Mouse (Mus musculus) forebrain, embryonic 10.5 days (tissue): Measurements from ENCODE around the gene Rin2. TPM values are rescaled to one million over a fixed set of nuclear protein-coding genes. Genes with fewer than 3 reads are reported as not detected.
"Not testable (repeated sequence)": the region's sequence is repeated elsewhere in the genome, so short reads cannot be mapped to it uniquely, and the experiment has no call there.

Source experiments
- DNase-seq: peaks from one replicate; pipeline ENCODE4 v3.0.0-alpha.2; 2017; ENCODE audit warnings: low spot score; ENCODE audit errors: extremely low spot score
- H3K27ac ChIP-seq: fragments of 300-500 bp; sonication (generic); 2 replicates; pipeline ENCODE4 v1.5.1; 2016; ENCODE audit warnings: mild to moderate bottlenecking
- H3K27me3 ChIP-seq: fragments of 300-500 bp; sonication (generic); 2 replicates; pipeline ENCODE4 v1.6.1; 2016; ENCODE audit warnings: mild to moderate bottlenecking; ENCODE audit not compliant: poor library complexity, severe bottlenecking
- H3K36me3 ChIP-seq: fragments of 300-500 bp; sonication (generic); replicated peaks from 2 replicates; pipeline ENCODE4 v1.6.1; 2016; ENCODE audit warnings: mild to moderate bottlenecking, moderate library complexity
- H3K4me1 ChIP-seq: fragments of 300-500 bp; sonication (generic); 2 replicates; pipeline ENCODE4 v1.6.1; 2016
- H3K4me3 ChIP-seq: fragments of 300-500 bp; sonication (generic); 2 replicates; pipeline ENCODE4 v1.5.1; 2016; ENCODE audit warnings: mild to moderate bottlenecking, moderate library complexity
- H3K9me3 ChIP-seq: fragments of 300-500 bp; sonication (generic); 2 replicates; pipeline ENCODE4 v1.6.1; 2016; ENCODE audit warnings: mild to moderate bottlenecking, moderate library complexity
- WGBS: fragments of 180-500 bp; shearing (Covaris S2); methylation state at CpG from one replicate; pipeline ENCODE4 v1.1.7; 2016; 5-methylcytosine and 5-hydroxymethylcytosine counted together
- polyA plus RNA-seq: library from polyadenylated mRNA; unstranded; fragments of >200 nt; fragmentation: Nextera tagmentation; extraction: Ambion mirVana; gene quantifications from 2 replicates; pipeline ENCODE4 v1.2.1, GENCODE M21; 2016

Rin2 gene
- polyA plus RNA-seq, 1 experiment from 2014 or later = 10.1 TPM

DNA sequence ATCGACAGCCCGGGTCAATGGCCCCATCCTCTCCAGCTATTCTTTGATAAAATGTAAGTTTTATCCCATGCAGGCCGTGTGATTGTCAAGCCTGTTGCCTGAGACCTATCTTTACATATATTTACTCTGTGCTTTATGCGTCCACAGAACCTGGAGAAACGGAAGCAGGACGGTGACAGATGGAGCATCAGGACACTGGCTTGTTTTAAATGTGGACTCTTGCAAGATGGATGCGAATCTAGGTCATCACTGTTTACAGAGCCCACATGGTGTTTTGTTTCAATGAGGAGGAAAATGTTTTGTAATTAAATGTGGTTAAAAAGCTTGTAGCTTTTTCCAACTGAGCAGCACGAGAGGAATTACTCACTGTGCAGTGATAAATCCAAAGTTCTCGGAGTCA, 223.1 kb downstream of the Rin2 start:
- no peaks in the 10 kb centered on the region for H3K9me3 ChIP-seq
- H3K4me1 ChIP-seq = peaks cover 8% of the 10 kb centered on the region
- no peak overlapping the region for H3K27ac ChIP-seq
- H3K4me3 ChIP-seq = no peak overlapping the region
- WGBS = 89% methylated on average over 9 of the region's 9 CpGs
- DNase-seq = no peak
- H3K36me3 ChIP-seq = no peaks in the 10 kb centered on the region
- H3K27me3 ChIP-seq = no peaks in the 10 kb centered on the region

DNA sequence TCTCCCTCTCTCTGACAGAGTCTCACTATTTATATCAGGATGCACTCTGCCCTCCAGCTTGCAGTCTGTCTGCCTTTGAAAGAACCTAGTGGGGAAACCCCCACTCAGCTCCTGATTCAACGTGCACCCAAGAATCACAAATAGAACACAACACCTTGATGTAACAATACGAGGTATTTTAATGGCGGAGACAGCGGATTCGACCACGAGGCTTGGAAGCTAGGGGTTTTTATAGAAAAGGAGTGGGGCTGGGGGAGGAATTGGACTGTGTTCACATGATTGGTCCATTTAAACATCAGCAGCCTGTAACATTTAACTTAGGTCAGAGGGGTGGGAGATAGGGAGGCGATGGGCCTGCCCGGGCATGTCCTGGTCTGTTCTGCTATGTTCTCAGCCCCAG, 225.3 kb downstream of the Rin2 start:
- DNase-seq, H3K27ac ChIP-seq, H3K36me3 ChIP-seq, H3K27me3 ChIP-seq, H3K9me3 ChIP-seq, H3K4me3 ChIP-seq: not testable (repeated sequence)
- WGBS = 80% methylated on average over 8 of the region's 8 CpGs
- peaks cover 24% of the 10 kb centered on the region for H3K4me1 ChIP-seq

DNA sequence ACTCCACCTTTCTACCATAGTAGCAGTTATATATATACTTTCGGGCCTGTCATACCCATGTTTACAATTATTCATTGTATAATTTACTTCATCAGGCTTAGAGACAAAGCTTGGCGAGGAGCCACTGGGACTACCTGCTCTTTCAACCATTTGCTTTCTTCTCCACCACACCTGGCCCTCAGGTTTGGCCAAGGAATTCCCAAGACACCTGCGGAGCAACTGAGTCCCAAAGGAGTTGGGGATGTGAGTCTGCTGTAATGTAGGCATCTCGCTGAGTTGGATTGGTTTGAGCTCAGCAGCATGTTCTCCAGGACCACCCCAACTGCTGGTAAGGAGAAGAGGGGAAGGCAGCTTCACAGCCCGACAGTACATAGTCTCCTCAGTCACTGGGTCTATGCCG, 226.8 kb downstream of the Rin2 start, which contains the start of gene Naa20:
Gene Naa20, plus strand, starts transcription at position 239 of the 400 bp plus-strand sequence.
- no peaks in the 10 kb centered on the region for H3K27me3 ChIP-seq
- H3K36me3 ChIP-seq = peaks cover 11% of the 10 kb centered on the region
- no peaks in the 10 kb centered on the region for H3K9me3 ChIP-seq
- 87% methylated on average over 6 of the region's 6 CpGs for WGBS
- peaks cover 25% of the 10 kb centered on the region for H3K4me1 ChIP-seq
- no peak for DNase-seq
- H3K4me3 ChIP-seq = peak within 1 kb of the TSS; percentile 79
- peak within 1 kb of the TSS; percentile 93 for H3K27ac ChIP-seq

DNA sequence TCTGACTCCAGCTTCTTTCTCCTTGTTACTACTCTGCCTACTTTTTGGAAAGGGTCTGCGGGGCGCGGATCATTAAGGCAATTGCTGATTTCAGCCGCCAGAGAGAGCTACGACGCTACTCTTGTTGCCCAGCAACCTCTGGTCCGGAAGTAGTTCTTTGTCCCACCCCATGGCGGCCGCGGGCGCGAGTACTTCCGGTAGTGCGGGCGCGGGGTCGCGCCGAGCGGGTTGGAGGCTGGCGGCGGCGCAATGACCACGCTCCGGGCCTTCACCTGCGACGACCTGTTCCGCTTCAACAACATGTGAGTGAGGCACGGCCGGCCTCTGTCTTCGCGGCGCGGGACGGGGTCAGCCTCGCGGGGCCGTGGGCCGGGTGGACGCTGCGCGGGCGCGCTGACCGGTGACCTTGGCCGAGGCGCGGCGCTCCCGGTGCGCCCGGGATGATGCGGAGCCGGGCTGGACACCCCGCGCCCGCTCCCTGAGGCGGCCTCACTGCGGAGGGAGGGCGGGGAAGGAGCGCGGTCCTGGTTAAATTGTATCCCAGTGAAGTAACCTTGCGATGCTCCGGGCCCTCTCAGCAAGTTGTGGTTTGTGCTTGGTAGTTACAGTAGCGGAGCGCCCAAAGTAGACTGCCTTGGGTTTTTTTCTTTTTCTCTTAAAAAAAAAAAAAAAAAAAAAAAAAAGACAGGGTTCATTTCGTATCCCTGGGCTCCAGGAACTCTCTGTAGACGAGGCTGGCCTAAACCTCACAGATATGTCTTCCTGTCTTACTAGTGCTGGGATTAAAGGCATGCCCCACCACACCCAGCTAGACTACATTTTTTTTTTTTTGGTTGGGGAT, 228.3 kb downstream of the Rin2 start:
- peak overlapping the region; percentile 93 for H3K27ac ChIP-seq
- peaks cover 25% of the 10 kb centered on the region for H3K4me1 ChIP-seq
- peak; percentile 91 for DNase-seq
- WGBS = under 1% methylated on average over 68 of the region's 68 CpGs
- peaks cover 23% of the 10 kb centered on the region for H3K36me3 ChIP-seq
- H3K27me3 ChIP-seq = no peaks in the 10 kb centered on the region
- no peaks in the 10 kb centered on the region for H3K9me3 ChIP-seq
- peak overlapping the region; percentile 79 for H3K4me3 ChIP-seq

DNA sequence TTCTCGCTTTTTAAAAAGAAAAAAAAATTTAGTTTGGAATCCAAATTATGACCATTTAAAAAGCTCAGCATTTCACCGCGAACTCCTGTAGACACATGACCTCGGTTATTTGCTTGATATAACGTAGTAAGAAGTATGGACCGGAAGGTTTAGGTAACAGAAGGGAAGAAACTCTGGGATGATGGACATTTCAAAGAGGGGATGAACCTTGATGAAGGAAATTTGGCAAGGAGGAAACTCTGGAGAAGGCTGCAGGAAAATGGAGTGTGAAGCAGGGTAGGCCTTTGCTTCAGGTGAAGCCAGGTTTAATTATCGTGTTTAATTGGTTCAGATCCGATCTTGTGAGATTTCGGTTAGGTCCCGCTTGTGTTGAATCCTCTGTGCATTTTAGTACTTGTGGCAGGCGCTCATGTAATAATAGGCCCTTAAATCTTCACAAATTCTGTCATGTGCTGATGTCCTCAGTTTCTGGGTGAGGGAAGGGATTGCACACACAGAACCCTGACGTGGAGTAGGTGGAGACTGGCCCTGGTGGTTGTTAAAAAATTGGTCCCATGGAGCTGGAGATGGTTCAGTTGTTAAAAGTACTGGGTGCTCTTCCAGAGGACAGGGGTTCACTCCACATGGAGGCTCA, 229.1 kb downstream of the Rin2 start:
- H3K27ac ChIP-seq = peak overlapping the region; percentile 93
- H3K4me3 ChIP-seq = peak overlapping the region; percentile 79
- peaks cover 29% of the 10 kb centered on the region for H3K36me3 ChIP-seq
- no peaks in the 10 kb centered on the region for H3K27me3 ChIP-seq
- no peaks in the 10 kb centered on the region for H3K9me3 ChIP-seq
- peaks cover 25% of the 10 kb centered on the region for H3K4me1 ChIP-seq
- WGBS = 41% methylated on average over 12 of the region's 12 CpGs
- no peak for DNase-seq

DNA sequence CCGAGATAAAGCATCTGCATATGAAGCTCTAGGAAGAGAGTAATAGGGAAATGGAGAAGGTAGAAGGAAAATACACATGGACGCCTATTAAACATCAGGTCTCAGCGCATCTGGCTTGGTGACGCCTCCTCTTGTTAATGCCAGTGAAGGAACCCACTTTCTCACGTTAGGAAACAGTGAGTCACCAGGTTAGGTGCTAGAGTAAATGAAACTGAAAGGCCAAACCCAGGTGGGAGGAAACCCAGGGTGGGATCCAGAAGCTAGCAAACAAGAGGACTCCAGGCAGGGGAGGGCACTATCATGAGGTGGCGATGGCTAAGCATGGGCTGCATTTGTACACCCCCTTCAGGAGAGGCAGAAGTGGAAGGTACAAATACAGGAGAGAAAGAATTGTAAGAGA, 230.1 kb downstream of the Rin2 start:
- 89% methylated on average over 6 of the region's 6 CpGs for WGBS
- no peak for DNase-seq
- Histone ChIP-seq H3K9me3 (no peaks in the 10 kb centered on the region), H3K36me3 (peaks cover 40% of the 10 kb centered on the region), H3K27ac (no peak overlapping the region), H3K4me3 (no peak overlapping the region; the same call in 1 of the 2 replicates), H3K4me1 (peaks cover 23% of the 10 kb centered on the region), H3K27me3 (no peaks in the 10 kb centered on the region)

- H3K36me3 ChIP-seq = peaks cover 47% of the 10 kb centered on the region
- H3K27ac ChIP-seq, DNase-seq, H3K4me3 ChIP-seq, H3K9me3 ChIP-seq, H3K27me3 ChIP-seq: not testable (repeated sequence)
- WGBS = 52% methylated on average over 4 of the region's 4 CpGs
- H3K4me1 ChIP-seq = peaks cover 22% of the 10 kb centered on the region
These were observed 230.9 kb downstream of the Rin2 start for GRCm38 (mm10) chr2:145905884-145906283.

DNA sequence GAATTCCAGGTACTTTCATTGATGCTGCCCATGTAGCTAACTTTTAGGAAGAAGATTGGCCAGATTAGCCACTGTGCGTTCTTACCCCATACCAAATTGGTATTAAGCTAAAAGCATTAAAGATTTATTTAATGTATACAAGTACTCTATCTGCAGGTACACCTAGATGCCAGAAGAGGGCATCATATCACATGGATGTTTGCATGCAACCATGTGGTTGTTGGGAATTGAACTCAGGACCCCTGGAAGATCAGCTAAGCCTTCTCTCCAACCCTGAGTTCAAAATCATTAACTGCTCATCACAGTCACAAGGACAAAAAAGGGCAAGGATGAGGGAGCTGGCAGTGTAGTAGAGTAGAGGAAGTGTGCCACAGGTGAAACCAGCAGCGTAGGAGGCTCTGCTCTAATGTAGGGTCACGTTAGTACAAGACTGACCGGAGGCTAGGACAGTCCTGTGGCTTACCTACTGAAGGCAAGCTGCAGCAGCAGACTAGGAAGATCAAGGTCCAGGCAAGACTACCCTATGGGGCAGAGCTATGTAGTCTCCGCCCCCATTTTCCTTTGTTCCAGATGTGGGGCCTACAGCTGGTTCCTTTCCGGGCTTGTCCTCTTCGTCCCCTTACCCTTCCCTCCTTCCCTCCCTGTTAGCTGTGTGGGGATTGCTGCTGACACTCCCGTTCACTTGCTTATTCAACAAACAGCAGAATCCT, 246.1 kb downstream of the Rin2 start:
- Histone ChIP-seq H3K27ac (no peak overlapping the region), H3K27me3 (no peaks in the 10 kb centered on the region), H3K9me3 (no peaks in the 10 kb centered on the region), H3K4me1 (no peaks in the 10 kb centered on the region), H3K36me3 (peaks cover 97% of the 10 kb centered on the region), H3K4me3 (no peak overlapping the region)
- no peak for DNase-seq
- WGBS = 94% methylated on average over 8 of the region's 8 CpGs

- Histone ChIP-seq H3K4me1 (peaks cover 10% of the 10 kb centered on the region), H3K36me3 (peaks cover 31% of the 10 kb centered on the region), H3K27me3 (no peaks in the 10 kb centered on the region), H3K9me3 (no peaks in the 10 kb centered on the region), H3K27ac (peak within 1 kb of the TSS; percentile 66), H3K4me3 (peak within 1 kb of the TSS; percentile 88)
- peak; percentile 95 for DNase-seq
- under 1% methylated on average over 61 of the region's 61 CpGs for WGBS
These were observed 259.6 kb downstream of the Rin2 start, which contains the start of the genes Cfap61 and Crnkl1 for GRCm38 (mm10) chr2:145934339-145935231. Cfap61 (plus strand) TSS chr2:145934784. Crnkl1 (minus strand) TSS chr2:145935014.

DNA sequence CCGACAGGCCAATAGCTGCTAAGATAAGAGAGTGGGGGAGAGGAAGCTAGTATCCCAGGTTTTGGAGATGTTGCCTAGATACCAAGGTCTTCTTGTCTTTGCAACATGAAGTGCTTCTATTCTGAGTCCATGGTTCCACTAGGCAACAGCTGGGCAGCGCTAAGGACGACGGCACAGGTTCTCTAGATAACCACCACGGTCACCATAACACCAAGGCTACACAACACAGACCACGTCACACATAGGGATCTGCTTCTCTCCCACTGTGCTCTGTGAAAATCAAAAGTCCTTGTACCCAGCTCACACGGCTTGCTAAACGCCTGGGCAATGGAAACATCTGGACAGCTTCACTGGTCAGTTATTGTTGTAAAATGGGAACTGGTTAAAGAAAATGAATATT, 262.0 kb downstream of the Rin2 start:
- no peak overlapping the region for H3K27ac ChIP-seq
- no peak for DNase-seq
- 89% methylated on average over 8 of the region's 8 CpGs for WGBS

More for the DNA sequence above, 262.0 kb downstream of the Rin2 start:
- H3K4me1 ChIP-seq = peaks cover 10% of the 10 kb centered on the region
- no peaks in the 10 kb centered on the region for H3K27me3 ChIP-seq
- no peak overlapping the region for H3K4me3 ChIP-seq
- peaks cover 8% of the 10 kb centered on the region for H3K36me3 ChIP-seq
- H3K9me3 ChIP-seq = no peaks in the 10 kb centered on the region
